Mouse (Mus musculus) heart, postnatal 36 days (tissue): ENCODE measurements around the gene Mab21l3. TPM values are rescaled to one million over a fixed set of nuclear protein-coding genes. Genes with fewer than 3 reads are reported as not detected.

Experiments used
- total RNA-seq, 2 experiments: library from RNA; stranded (reverse); gene quantifications; 2 replicates each; pipeline ENCODE4 v1.2.3; 2021

Mab21l3 gene
- total RNA-seq, 2 experiments from 2014 or later = not detected

Other genes with a start within 250 kb of the Mab21l3 start
- 100 to 1,000 TPM; 564 to 643 TPM for gene Atp1a1, start 244.3 kb downstream of the Mab21l3 start, total RNA-seq
- gene Slc22a15, start 75.5 kb upstream of the Mab21l3 start, total RNA-seq = 1 to 10 TPM; 2.5 to 2.8 TPM
- gene Nhlh2, start 161.1 kb upstream of the Mab21l3 start, total RNA-seq = not detected
- gene Casq2, start 237.5 kb upstream of the Mab21l3 start, total RNA-seq = 1,000 to 10,000 TPM in 1 of 2 experiments, 100 to 1,000 TPM in 1; 876 to 1,038 TPM